Mouse (Mus musculus): ENCODE results near the gene Vps45. TPM values are rescaled to one million over a fixed set of nuclear protein-coding genes. Genes with fewer than 3 reads are reported as not detected.

Gene Vps45
- total and polyA plus RNA-seq, 3 experiments: 20.6 to 92.0 (median 28.9) TPM

GRCm38 (mm10) chr3:96063299-96063698, 5.0 kb upstream of the Vps45 start:
- Histone ChIP-seq H3K9ac (ENCODE audit: control insufficient read depth, low read depth, low read length, poor library complexity, severe bottlenecking) (no peak overlapping the region), H3K9me3 (replicated peaks; ENCODE audit: insufficient read depth, low read length) (no peaks in the 10 kb centered on the region), H3K4me1 (ENCODE audit: control insufficient read depth in 1 of 2, insufficient read depth in 2 of 2, low read length in 2 of 2) (peaks cover 13 to 20% of the 10 kb centered on the region in 2 experiments), H3K4me3 (ENCODE audit: control insufficient read depth in 1 of 2, insufficient read depth in 1 of 2, low read depth in 2 of 2, low read length in 2 of 2) (no peak overlapping the region), H3K79me2 (ENCODE audit: control insufficient read depth, insufficient read depth, low read length, poor library complexity) (no peaks in the 10 kb centered on the region), H3K27me3 (ENCODE audit: control insufficient read depth in 1 of 2, insufficient read depth in 2 of 2, low read length in 2 of 2) (no peaks in the 10 kb centered on the region), H3K36me3 (ENCODE audit: control insufficient read depth in 1 of 2, insufficient read depth in 2 of 2, low read length in 2 of 2) (peaks cover 0 to 22% of the 10 kb centered on the region in 2 experiments; a peak in 2 of 4 replicates), H3K27ac (ENCODE audit: control insufficient read depth, low read depth, low read length) (no peak overlapping the region)
- TF ChIP-seq TBP (IDR thresholded peaks at IDR 0.05; ENCODE audit: low read depth, low read length): peak; percentile 92
- TF ChIP-seq POLR2AphosphoS5 (IDR thresholded peaks at IDR 0.05; ENCODE audit: borderline replicate concordance, low read depth, low read length): no peak
- no peak for DNase-seq (ENCODE audit: low read depth, low spot score)

GRCm38 (mm10) chr3:96060146-96060545, 1.9 kb upstream of the Vps45 start:
- Histone ChIP-seq H3K36me3 (ENCODE audit: control insufficient read depth in 1 of 2, insufficient read depth in 2 of 2, low read length in 2 of 2) (peaks cover 0 to 33% of the 10 kb centered on the region in 2 experiments; a peak in 2 of 4 replicates), H3K9ac (ENCODE audit: control insufficient read depth, low read depth, low read length, poor library complexity, severe bottlenecking) (no peak overlapping the region), H3K27me3 (ENCODE audit: control insufficient read depth in 1 of 2, insufficient read depth in 2 of 2, low read length in 2 of 2) (no peaks in the 10 kb centered on the region), H3K27ac (ENCODE audit: control insufficient read depth, low read depth, low read length) (no peak overlapping the region), H3K9me3 (replicated peaks; ENCODE audit: insufficient read depth, low read length) (no peaks in the 10 kb centered on the region), H3K4me3 (ENCODE audit: control insufficient read depth in 1 of 2, insufficient read depth in 1 of 2, low read depth in 2 of 2, low read length in 2 of 2) (no peak overlapping the region), H3K79me2 (ENCODE audit: control insufficient read depth, insufficient read depth, low read length, poor library complexity) (peaks cover 2% of the 10 kb centered on the region), H3K4me1 (ENCODE audit: control insufficient read depth in 1 of 2, insufficient read depth in 2 of 2, low read length in 2 of 2) (peaks cover 13 to 23% of the 10 kb centered on the region in 2 experiments)
- DNase-seq (ENCODE audit: low read depth, low spot score): no peak
- TF ChIP-seq ZNF384 (IDR thresholded peaks at IDR 0.05; ENCODE audit: low read depth, low read length) (no peak), ZC3H11A (IDR thresholded peaks at IDR 0.05; ENCODE audit: low read depth, low read length) (no peak)

GRCm38 (mm10) chr3:96057747-96058204, 490 bp downstream of the Vps45 start:
- H3K27ac ChIP-seq (ENCODE audit: control insufficient read depth, low read depth, low read length): peak overlapping the region; percentile 74
- H3K79me2 ChIP-seq (ENCODE audit: control insufficient read depth, insufficient read depth, low read length, poor library complexity): peaks cover 2% of the 10 kb centered on the region
- peak overlapping the region; percentile 57 to 80 for H3K4me3 ChIP-seq (ENCODE audit: control insufficient read depth in 1 of 2, insufficient read depth in 1 of 2, low read depth in 2 of 2, low read length in 2 of 2)
- peak; percentile 99 for DNase-seq (ENCODE audit: low read depth, low spot score)
- peak overlapping the region; percentile 75 for H3K9ac ChIP-seq (ENCODE audit: control insufficient read depth, low read depth, low read length, poor library complexity, severe bottlenecking)
- peaks cover 6 to 13% of the 10 kb centered on the region in 2 experiments for H3K4me1 ChIP-seq (ENCODE audit: control insufficient read depth in 1 of 2, insufficient read depth in 2 of 2, low read length in 2 of 2)
- no peaks in the 10 kb centered on the region for H3K9me3 ChIP-seq (replicated peaks; ENCODE audit: insufficient read depth, low read length)
- no peaks in the 10 kb centered on the region for H3K27me3 ChIP-seq (ENCODE audit: control insufficient read depth in 1 of 2, insufficient read depth in 2 of 2, low read length in 2 of 2)
- H3K36me3 ChIP-seq (ENCODE audit: control insufficient read depth in 1 of 2, insufficient read depth in 2 of 2, low read length in 2 of 2): peaks cover 0 to 20% of the 10 kb centered on the region in 2 experiments; a peak in 2 of 4 replicates
- TF ChIP-seq KAT2A (conservative IDR thresholded peaks at IDR 0.05; ENCODE audit: low read depth, low read length): peak; percentile 81
- no peak for TF ChIP-seq CTCF (IDR thresholded peaks at IDR 0.05 in 2 of 3, conservative IDR thresholded peaks at IDR 0.05 in 1 of 3; ENCODE audit: control insufficient read depth in 1 of 3, insufficient read depth in 1 of 3, low read depth in 2 of 3, low read length in 3 of 3, poor library complexity in 1 of 3, severe bottlenecking in 1 of 3)
- TF ChIP-seq POLR2A (IDR thresholded peaks at IDR 0.05; ENCODE audit: control insufficient read depth in 1 of 2, insufficient read depth in 1 of 2, low read depth in 1 of 2, low read length in 2 of 2, poor library complexity in 1 of 2): peak; percentile 50 to 78; a peak in 3 of 4 replicates
- TF ChIP-seq ELF1 (IDR thresholded peaks at IDR 0.05; ENCODE audit: low read depth, low read length): peak; percentile 91
- peak; percentile 91 for TF ChIP-seq MAZ (IDR thresholded peaks at IDR 0.05; ENCODE audit: low read depth, low read length)
- TF ChIP-seq BHLHE40 (IDR thresholded peaks at IDR 0.05; ENCODE audit: borderline replicate concordance, low read depth, low read length): no peak
- TF ChIP-seq MYC (IDR thresholded peaks at IDR 0.05; ENCODE audit: low read depth, low read length): no peak; the same call in 1 of the 2 replicates
- TF ChIP-seq UBTF (IDR thresholded peaks at IDR 0.05; ENCODE audit: borderline replicate concordance, insufficient read depth, low read depth, low read length): no peak
- no peak; the same call in 1 of the 2 replicates for TF ChIP-seq SMC3 (IDR thresholded peaks at IDR 0.05; ENCODE audit: low read depth, low read length)
- TF ChIP-seq MAX (IDR thresholded peaks at IDR 0.05; ENCODE audit: low read length): no peak
- peak; percentile 95 for TF ChIP-seq ETS1 (IDR thresholded peaks at IDR 0.05; ENCODE audit: low read depth, low read length)
- no peak for TF ChIP-seq NRF1 (IDR thresholded peaks at IDR 0.05; ENCODE audit: insufficient read depth, low read depth, low read length, poor library complexity, severe bottlenecking)
- TF ChIP-seq TBP (IDR thresholded peaks at IDR 0.05; ENCODE audit: low read depth, low read length): peak; percentile 93
- TF ChIP-seq ZNF384 (IDR thresholded peaks at IDR 0.05; ENCODE audit: low read depth, low read length): 0 out of 2 replicates have a peak, but pooled peaks have one; percentile 4
- TF ChIP-seq POLR2AphosphoS5 (IDR thresholded peaks at IDR 0.05; ENCODE audit: borderline replicate concordance, low read depth, low read length): no peak
- TF ChIP-seq POLR2AphosphoS2 (IDR thresholded peaks at IDR 0.05; ENCODE audit: low read length): peak; percentile 66; the same call in 1 of the 2 replicates
- TF ChIP-seq USF1 (IDR thresholded peaks at IDR 0.05; ENCODE audit: low read depth, low read length): no peak
- peak; percentile 66; the same call in 1 of the 2 replicates for TF ChIP-seq RCOR1 (IDR thresholded peaks at IDR 0.05; ENCODE audit: low read depth, low read length)
- TF ChIP-seq MYB (IDR thresholded peaks at IDR 0.05; ENCODE audit: low read depth, low read length): no peak; the same call in 1 of the 2 replicates
- TF ChIP-seq ZKSCAN1 (IDR thresholded peaks at IDR 0.05; ENCODE audit: low read depth, low read length): no peak
- TF ChIP-seq ZMIZ1 (IDR thresholded peaks at IDR 0.05; ENCODE audit: low read depth, low read length): peak; percentile 73; the same call in 1 of the 2 replicates
- TF ChIP-seq TCF12 (IDR thresholded peaks at IDR 0.05; ENCODE audit: low read depth, low read length): peak; percentile 86
- no peak for TF ChIP-seq TAL1 (IDR thresholded peaks at IDR 0.05; ENCODE audit: low read length)
- no peak; the same call in 1 of the 2 replicates for TF ChIP-seq CHD1 (IDR thresholded peaks at IDR 0.05; ENCODE audit: low read depth, low read length)
